Mouse (Mus musculus): ENCODE data around the gene Gpr83.

Gpr83 gene

GRCm38 (mm10) chr9:14859868-14860639, at the start of gene Gpr83:
TSS of gene Gpr83 (plus strand) at chr9:14860210.
- DNase-seq: peak; percentile 58

DNA sequence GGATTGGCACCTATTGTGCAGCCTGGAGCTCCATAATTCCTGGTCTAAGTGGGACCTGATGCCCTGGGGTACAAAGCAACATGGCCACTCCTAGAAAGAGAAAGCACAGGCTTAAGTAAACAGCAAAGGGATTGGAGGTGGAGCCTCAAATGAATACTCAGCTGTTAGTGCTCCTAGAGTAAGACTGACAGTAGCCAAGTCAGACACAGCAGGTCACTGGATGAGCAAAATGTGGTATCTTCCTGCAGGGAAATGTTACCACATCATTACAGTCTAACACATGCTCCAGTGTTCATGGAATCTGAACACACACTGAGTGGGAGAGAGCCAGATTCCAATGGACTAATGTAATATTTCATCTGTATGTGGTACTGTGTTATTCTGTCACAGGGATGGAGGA, 38.6 kb upstream of the Gpr83 start:
- no peak for DNase-seq

DNA sequence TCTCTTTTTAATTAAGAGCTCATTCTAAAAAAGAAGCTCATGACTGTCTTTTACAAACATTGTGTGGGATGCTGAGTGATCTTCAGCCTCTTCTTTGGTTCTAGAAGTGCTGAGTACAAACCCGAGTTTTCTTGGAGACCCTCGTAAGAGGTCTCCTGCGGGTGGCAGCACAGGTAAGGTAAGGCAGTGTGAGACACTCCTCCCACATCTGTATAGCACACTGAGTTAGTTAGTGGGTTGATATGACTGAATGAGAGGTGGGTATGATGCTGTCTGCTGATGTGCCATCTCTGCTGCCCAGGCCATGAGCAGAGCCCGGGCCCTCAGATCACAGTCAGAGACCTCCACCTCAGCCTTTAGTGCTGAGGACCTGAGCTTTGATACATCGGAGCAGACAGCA, 35.2 kb upstream of the Gpr83 start:
- DNase-seq: no peak

- DNase-seq: no peak
Observed at GRCm38 (mm10) chr9:14827875-14828274, 32.1 kb upstream of the Gpr83 start.

- DNase-seq: no peak
Observed at GRCm38 (mm10) chr9:14832046-14832445, 28.0 kb upstream of the Gpr83 start.

DNA sequence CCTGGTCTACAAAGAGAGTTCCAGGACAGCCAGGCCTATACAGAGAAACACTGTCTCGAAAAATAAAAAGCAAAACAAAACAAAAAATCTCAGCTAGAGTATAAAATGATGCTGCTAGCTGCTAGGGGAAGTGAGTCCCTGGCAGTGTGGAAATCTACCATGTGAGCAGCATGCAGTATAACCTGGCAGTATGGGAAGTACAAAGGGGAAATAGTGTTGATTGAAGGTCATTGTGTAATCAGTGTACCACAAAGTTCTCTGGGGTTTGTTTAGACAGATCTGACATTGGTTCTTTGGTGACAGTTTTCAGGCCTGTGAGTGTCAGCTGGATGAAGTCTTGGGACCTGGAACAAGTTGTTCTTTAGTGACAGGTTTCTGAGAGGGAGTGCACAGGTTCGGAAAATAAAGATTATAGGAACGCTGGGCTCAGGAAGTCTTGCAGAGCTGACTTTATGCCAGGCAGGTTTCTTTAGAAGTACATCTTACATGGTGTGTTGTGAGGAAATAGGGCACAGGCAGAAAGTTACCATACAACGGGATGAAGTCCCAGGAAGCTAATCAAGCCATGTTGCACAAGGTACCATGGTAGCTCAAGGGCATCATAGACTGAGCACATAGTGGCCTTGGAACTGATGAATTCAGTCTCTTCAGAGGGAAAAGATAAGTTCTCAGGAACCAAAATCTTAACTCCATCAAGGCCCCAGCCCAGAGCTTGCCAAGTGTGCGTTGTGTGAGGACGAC, 24.5 kb upstream of the Gpr83 start:
- no peak for DNase-seq

- DNase-seq: no peak
Observed at GRCm38 (mm10) chr9:14839527-14839926, 20.5 kb upstream of the Gpr83 start.

DNA sequence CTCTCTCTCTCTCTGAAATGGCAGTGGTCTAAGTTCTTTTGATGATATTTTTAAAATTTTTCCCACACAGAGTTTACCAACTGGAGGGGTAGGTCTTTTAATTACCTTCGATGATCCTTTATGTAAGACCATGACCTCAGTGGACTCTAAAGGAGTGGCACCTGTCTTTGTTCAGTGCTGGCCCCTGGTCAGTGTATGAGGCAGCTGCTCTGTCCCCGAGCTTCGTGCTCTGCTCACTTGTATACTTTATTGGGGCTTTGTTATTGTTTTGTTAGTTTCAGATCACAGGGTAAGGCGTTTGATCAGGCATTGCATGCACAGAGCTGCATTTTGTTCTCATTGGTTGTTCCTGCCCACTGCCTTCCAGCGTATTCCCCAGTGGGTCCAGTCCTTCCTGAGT, 20.0 kb upstream of the Gpr83 start:
- no peak for DNase-seq

- DNase-seq: no peak
Observed at GRCm38 (mm10) chr9:14841878-14842761, 17.9 kb upstream of the Gpr83 start.

GRCm38 (mm10) chr9:14843311-14843857, 16.6 kb upstream of the Gpr83 start:
- DNase-seq: no peak

GRCm38 (mm10) chr9:14843901-14844300, 16.1 kb upstream of the Gpr83 start:
- no peak for DNase-seq

DNA sequence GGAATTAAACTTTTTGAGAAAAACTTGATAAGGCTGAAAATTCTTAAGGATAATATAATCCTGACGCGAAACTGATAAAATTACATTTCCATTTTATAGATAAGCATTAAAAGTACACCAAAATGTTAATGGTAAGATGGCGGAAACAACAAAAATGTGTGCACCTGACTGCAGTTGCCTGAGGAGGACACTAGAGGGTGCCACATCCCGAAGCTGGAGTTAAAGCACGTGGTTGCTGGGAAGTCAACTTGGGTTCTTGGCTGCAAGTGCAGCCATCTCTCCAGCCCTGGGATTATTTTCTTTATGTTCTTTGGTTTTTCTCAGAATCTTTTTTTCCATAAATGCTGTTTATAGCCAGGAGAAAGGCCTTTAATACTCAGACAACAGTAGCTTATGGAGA, 13.6 kb upstream of the Gpr83 start:
- DNase-seq: peak; percentile 41

DNA sequence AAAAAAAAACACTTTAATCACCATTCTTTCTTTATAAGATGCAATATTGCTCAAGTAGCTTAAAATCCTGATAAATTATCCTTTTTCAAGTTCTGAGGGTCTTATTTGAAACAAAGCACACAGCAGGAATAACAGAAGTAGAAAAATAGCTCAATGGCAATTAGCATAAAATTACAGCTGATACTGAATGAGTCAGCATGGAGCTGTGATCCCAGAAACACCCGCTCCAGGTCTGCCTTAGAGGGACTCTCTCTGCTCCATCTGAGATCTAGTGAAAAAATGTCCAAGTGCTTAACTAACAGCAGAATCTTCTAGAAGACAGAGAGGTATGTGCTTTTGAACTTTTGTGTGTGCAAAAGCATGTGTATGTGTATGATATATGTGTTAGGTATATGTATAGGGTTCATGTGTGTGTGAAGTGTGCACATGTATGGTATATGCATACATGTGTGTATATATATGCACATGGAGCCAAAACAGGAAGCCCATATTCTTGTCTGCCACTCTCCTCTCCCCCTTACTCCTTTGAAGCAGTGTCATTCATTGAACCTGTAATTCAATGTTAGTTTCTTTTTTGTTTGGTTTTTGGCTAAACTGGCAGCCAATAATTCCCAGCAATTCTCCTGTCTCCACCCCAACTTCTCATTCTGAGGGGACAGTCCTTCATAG, 11.6 kb upstream of the Gpr83 start:
- DNase-seq: no peak

DNA sequence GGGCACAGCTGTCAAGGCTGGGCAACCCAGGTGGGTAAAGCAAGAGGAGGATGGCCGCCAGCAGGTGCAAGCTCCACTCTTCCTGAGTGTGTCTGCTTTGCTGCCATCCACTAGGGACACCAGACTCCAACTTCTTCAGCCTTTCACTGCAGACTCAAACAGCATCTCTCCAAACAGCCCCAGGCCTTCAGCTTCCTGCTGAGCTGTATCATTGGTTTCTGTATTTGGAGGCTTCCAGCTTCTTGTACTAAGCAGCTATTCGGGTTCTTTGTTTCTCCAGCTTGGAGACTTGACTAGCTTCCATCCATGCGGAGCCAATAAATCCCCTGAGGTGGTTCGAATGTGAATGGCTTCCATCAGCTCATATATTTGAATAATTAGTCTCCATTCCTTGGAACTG, 5.4 kb upstream of the Gpr83 start:
- no peak for DNase-seq

- no peak for DNase-seq
Observed at GRCm38 (mm10) chr9:14856922-14857654, 2.9 kb upstream of the Gpr83 start.

DNA sequence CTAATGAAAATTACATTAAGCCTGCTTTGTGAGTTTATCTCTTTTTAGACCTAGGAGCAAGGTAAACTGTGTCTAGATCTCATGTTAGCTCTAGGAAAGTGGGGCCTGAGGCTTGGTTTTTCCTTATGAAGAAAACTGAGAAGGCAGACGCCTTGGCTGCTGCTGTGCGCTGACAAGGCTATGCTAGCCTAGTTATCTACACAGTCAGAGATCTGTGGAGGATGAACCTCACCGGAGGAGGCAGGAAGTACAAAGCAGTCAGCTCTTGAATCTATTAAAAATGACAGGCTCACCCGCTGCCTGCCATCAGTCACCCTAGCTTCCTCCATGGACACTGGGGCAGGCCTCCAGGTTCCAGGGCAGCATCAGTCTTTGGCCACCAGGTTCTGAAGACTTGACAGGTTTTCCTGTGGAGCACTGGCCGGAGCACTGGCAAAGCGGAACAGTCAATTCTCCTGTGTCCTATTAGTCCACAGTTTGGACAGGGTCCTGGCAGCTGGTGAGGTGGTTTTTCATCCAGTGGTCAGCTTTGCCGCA, 1.8 kb upstream of the Gpr83 start:
- DNase-seq: no peak

DNA sequence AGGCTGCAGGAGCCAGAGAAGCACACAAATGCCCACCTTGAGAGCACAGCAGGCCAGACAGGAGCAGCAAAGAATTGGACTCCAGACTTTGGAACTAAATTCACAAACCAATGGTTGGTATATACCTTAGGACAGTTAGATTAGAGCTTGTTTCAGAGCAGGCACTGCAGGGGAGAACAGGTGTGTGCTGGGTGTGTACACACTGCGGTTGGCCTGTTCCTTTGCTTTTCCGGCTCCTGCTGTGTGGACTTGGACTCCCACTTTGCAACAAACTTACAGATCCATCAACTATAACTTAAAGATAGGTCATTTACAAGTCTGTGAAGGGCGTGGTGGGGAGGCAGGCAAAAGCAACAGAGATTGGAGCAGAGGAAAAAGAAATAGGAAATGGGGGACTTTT, 1.2 kb upstream of the Gpr83 start:
- no peak for DNase-seq

- DNase-seq: no peak
Observed at GRCm38 (mm10) chr9:14863126-14863525, 3.1 kb downstream of the Gpr83 start.

GRCm38 (mm10) chr9:14864726-14865125, 4.7 kb downstream of the Gpr83 start:
- DNase-seq: no peak

GRCm38 (mm10) chr9:14866957-14867356, 6.9 kb downstream of the Gpr83 start:
- DNase-seq: peak; percentile 81

DNA sequence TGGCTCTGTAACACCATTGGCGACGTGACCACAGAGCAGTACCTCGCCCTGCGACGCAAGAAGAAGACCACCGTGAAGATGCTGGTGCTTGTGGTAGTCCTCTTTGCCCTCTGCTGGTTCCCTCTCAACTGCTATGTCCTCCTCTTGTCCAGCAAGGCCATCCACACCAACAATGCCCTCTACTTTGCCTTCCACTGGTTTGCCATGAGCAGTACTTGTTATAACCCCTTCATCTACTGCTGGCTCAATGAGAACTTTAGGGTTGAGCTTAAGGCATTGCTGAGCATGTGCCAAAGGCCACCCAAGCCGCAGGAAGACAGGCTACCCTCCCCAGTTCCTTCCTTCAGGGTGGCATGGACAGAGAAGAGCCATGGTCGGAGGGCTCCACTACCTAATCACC, 8.3 kb downstream of the Gpr83 start:
- DNase-seq: no peak

DNA sequence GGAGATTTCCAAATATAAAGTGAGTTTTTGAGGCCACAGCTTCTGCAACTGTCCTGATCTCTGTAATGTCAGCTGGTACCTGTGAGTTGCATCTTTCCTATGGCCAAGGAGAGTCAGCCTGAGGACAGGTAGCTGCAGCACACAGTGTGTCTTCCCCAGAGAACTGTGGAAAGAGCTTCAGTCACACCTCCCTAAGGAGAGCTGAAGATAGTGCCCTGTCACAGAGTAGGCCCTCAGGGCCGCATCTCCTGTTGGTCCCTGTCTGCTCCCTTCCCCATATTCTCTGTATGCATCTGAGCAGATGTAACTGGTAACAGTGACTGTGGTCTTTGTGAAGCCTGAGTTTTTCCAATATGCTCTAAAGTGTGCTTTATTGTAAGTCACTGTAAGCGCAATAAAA, 10.4 kb downstream of the Gpr83 start:
- no peak for DNase-seq
